Mouse (Mus musculus): ENCODE measurements around the gene Hist2h3c2. TPM values are rescaled to one million over a fixed set of nuclear protein-coding genes. Genes with fewer than 3 reads are reported as not detected.
"Not testable (repeated sequence)": the region's sequence is repeated elsewhere in the genome, so short reads cannot be mapped to it uniquely, and the experiment has no call there.

Hist2h3c2 gene
- total RNA-seq, 2 experiments from 2014 or later, result 197 to 262 TPM

DNA sequence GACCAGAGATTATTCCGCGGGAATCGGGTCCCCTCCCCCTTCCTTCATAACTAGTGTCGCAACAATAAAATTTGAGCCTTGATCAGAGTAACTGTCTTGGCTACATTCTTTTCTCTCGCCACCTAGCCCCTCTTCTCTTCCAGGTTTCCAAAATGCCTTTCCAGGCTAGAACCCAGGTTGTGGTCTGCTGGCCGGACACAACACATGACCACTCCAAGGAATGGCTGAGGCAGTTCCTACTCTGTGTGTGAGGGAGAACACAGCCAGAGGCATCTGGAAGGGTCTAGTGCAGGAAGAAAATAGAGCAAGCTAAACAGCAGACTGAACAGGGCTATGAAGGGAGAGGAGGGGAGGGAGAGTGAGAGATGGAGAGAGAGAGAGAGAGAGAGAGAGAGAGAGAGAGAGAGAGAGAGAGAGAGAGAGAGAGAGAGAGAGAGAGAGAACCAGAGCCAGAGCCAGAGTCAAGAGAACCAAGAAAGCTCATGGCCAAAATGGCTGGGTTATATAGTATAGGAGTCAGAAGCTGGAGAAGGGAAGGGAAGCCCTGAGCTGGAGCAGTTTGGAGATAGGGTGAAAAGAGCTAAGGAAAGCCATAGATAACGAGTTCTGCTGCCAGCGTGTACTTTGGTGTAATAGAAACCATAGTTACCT, 40.2 kb downstream of the Hist2h3c2 start:
- not testable (repeated sequence) for DNase-seq (ENCODE audit: low spot score in 2 of 2)

DNA sequence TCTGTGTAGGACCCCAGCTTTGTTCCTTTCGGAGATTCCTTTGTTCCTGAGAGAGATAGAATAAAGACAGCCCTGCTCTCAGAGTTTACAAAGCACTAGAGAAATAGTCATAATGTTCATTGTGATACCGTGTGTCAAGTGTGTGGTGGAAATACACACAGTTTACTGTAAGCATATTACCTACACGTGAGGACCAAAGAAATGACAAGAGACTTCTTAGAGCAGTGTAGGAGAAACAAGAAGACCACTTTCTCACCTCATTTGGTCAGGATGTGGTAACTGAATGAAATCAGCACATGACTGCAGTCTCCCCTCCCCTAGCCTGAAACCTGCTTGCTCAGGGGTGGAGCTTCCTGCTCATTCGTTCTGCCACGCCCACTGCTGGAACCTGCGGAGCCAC, 40.7 kb downstream of the Hist2h3c2 start:
- DNase-seq (ENCODE audit: low spot score in 2 of 2), result no peak

DNA sequence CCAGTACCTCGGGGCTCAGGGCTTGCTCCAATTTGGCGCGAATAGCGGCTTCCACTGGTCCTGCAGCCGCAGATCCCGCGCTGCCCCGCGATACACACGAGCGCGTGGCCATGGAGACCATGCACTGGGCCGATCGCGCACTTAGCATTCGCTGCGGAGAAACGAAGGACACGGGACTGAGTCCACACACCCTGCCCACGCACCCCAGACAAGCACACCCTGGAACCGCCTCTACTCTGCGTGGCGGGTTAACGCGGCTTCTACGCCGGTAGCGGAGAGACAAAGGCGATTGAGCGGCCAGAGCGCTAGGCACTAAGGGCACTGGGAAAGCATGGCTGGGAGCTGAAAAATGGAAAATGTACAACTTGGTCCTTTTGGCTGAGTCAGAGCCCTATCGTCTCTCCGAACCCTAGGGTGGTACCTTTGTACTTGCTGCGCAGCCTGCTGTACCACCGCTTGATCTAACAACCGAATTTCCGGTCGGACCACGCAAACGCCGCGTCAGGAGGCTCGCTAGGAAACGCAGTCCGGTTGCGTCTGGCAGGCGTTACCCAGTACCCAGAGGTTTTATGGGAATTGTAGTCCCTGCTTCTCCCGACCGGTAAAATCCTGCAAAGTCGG, 41.7 kb downstream of the Hist2h3c2 start:
- peak; percentile 38 to 64 for DNase-seq (ENCODE audit: low spot score in 2 of 2)

GRCm38 (mm10) chr3:96196437-96197128, 42.3 kb downstream of the Hist2h3c2 start:
- DNase-seq (ENCODE audit: low spot score in 2 of 2), result no peak

GRCm38 (mm10) chr3:96195616-96196313, 43.2 kb downstream of the Hist2h3c2 start:
- DNase-seq (ENCODE audit: low spot score in 2 of 2), result no peak

DNA sequence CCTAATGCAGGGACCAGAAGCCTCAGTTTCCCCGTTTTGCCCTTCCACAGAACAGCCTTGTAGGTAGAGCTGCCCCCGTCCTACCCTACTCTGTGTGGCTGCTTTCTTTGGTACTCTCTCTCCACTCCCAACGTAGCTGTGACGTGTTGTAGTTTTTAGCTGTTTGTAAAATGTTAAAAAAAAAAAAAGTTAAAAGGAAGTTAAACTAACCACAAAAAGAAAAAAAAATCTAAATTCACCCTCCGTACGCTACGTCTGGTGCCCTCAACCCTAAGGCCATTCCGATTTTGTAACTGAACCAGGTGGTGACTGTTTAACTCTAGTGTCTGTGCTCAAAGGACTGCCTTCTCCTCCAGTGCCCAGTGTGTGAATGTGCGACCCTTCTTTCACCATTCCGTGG, 44.0 kb downstream of the Hist2h3c2 start:
- DNase-seq (ENCODE audit: low spot score in 2 of 2), result no peak

- DNase-seq (ENCODE audit: low spot score in 2 of 2), result no peak
Measured at GRCm38 (mm10) chr3:96192977-96193376, 46.0 kb downstream of the Hist2h3c2 start.

Small RNA genes lying within 50 kb of the gene (microRNA-seq; reads per million reads assigned to microRNA genes)
- gene Gm44492, result not detected
- not detected for gene Gm47311
- not detected for gene Gm47313

Other genes with a start within 250 kb of the Hist2h3c2 start
- 10 to 100 TPM; 38.5 to 41.6 TPM for gene Plekho1, start 243.1 kb downstream of the Hist2h3c2 start, total RNA-seq (2021)
- gene Vps45, start 180.7 kb downstream of the Hist2h3c2 start, total RNA-seq (2021), result 10 to 100 TPM; 32.9 to 39.4 TPM
- gene Otud7b, start 134.6 kb downstream of the Hist2h3c2 start, total RNA-seq (2021), result 10 to 100 TPM; 35.4 to 43.6 TPM
- gene Mtmr11, start 77.1 kb downstream of the Hist2h3c2 start, total RNA-seq (2021), result 10 to 100 TPM; 15.0 to 22.2 TPM
- gene Sf3b4, start 66.8 kb downstream of the Hist2h3c2 start, total RNA-seq (2021), result 10 to 100 TPM; 68.9 to 76.8 TPM
- gene Sv2a, start 58.0 kb downstream of the Hist2h3c2 start, total RNA-seq (2021), result 10 to 100 TPM; 18.1 to 24.7 TPM
- gene Bola1, start 19.4 kb downstream of the Hist2h3c2 start, total RNA-seq (2021), result 10 to 100 TPM; 30.6 to 33.1 TPM
- 10 to 100 TPM; 27.8 to 28.5 TPM for gene Hist2h2ab, start 19.3 kb downstream of the Hist2h3c2 start, total RNA-seq (2021)
- gene Hist2h2ac, start 18.2 kb downstream of the Hist2h3c2 start, total RNA-seq (2021), result 100 to 1,000 TPM; 211 to 243 TPM
- gene Hist2h2be, start 18.0 kb downstream of the Hist2h3c2 start, total RNA-seq (2021), result 10 to 100 TPM; 12.4 to 13.7 TPM
- 1,000 to 10,000 TPM; 1,421 to 1,566 TPM for gene Hist2h2aa2, start 1.1 kb upstream of the Hist2h3c2 start, total RNA-seq (2021)
- 10 to 100 TPM; 34.3 to 35.1 TPM for gene Hist2h2aa1, start 6.4 kb upstream of the Hist2h3c2 start, total RNA-seq (2021)
- 1 to 10 TPM in 1 of 2 experiments, under 1 TPM in 1; 0.98 to 1.6 TPM for gene Hist2h3c1, start 7.6 kb upstream of the Hist2h3c2 start, total RNA-seq (2021)
- 100 to 1,000 TPM in 1 of 2 experiments, 10 to 100 TPM in 1; 97.3 to 110 TPM for gene Hist2h4, start 24.2 kb upstream of the Hist2h3c2 start, total RNA-seq (2021)
- 1,000 to 10,000 TPM in 1 of 2 experiments, 100 to 1,000 TPM in 1; 924 to 1,090 TPM for gene Hist2h3b, start 29.5 kb upstream of the Hist2h3c2 start, total RNA-seq (2021)
- 100 to 1,000 TPM; 801 to 997 TPM for gene Hist2h2bb, start 30.6 kb upstream of the Hist2h3c2 start, total RNA-seq (2021)
- 1 to 10 TPM; 1.1 to 1.8 TPM for gene Fcgr1, start 54.8 kb upstream of the Hist2h3c2 start, total RNA-seq (2021)
- not detected for gene BC107364, start 213.2 kb upstream of the Hist2h3c2 start, total RNA-seq (2021)

Measured in adrenal gland, postnatal 4 days (tissue).